Mouse (Mus musculus) natural killer cell, adult 2 months (primary cell): Measurements from ENCODE around the gene Col4a3.

Experiments used
- DNase-seq, 2 experiments: peaks; one replicate each; pipeline ENCODE4 v3.0.0; 2022; ENCODE audit warnings: low spot score in 2 of 2

Col4a3 gene

GRCm38 (mm10) chr1:82605856-82606255 is 19.1 kb downstream of the Col4a3 start:
- DNase-seq, result no peak

- DNase-seq, result no peak
Measured at GRCm38 (mm10) chr1:82608646-82609262, 22.0 kb downstream of the Col4a3 start.

GRCm38 (mm10) chr1:82612061-82612660 is 25.4 kb downstream of the Col4a3 start:
- no peak for DNase-seq

GRCm38 (mm10) chr1:82618001-82618400 is 31.3 kb downstream of the Col4a3 start:
- no peak for DNase-seq

GRCm38 (mm10) chr1:82618592-82618991 is 31.9 kb downstream of the Col4a3 start:
- no peak for DNase-seq

- DNase-seq, result no peak
Measured at GRCm38 (mm10) chr1:82619981-82620380, 33.3 kb downstream of the Col4a3 start.

GRCm38 (mm10) chr1:82624934-82625333 is 38.2 kb downstream of the Col4a3 start:
- no peak for DNase-seq

- no peak for DNase-seq
Measured at GRCm38 (mm10) chr1:82625474-82625873, 38.8 kb downstream of the Col4a3 start.

- no peak for DNase-seq
Measured at GRCm38 (mm10) chr1:82627652-82628051, 40.9 kb downstream of the Col4a3 start.

- no peak for DNase-seq
Measured at GRCm38 (mm10) chr1:82629495-82629894, 42.8 kb downstream of the Col4a3 start.

GRCm38 (mm10) chr1:82631169-82631792 is 44.6 kb downstream of the Col4a3 start:
- DNase-seq, result no peak

GRCm38 (mm10) chr1:82634545-82635253 is 48.0 kb downstream of the Col4a3 start:
- DNase-seq, result no peak

GRCm38 (mm10) chr1:82635254-82635620 is 48.5 kb downstream of the Col4a3 start:
- DNase-seq, result no peak

GRCm38 (mm10) chr1:82636321-82636720 is 49.6 kb downstream of the Col4a3 start:
- no peak for DNase-seq

- no peak for DNase-seq
Measured at GRCm38 (mm10) chr1:82637414-82637813, 50.7 kb downstream of the Col4a3 start.

GRCm38 (mm10) chr1:82638428-82638827 is 51.7 kb downstream of the Col4a3 start:
- no peak for DNase-seq

GRCm38 (mm10) chr1:82641316-82641987 is 54.7 kb downstream of the Col4a3 start:
- peak; percentile 3 to 21 for DNase-seq

GRCm38 (mm10) chr1:82647989-82648388 is 61.3 kb downstream of the Col4a3 start:
- DNase-seq, result no peak

- no peak for DNase-seq
Measured at GRCm38 (mm10) chr1:82650868-82651267, 64.1 kb downstream of the Col4a3 start.

- no peak for DNase-seq
Measured at GRCm38 (mm10) chr1:82654046-82654445, 67.3 kb downstream of the Col4a3 start.

- no peak for DNase-seq
Measured at GRCm38 (mm10) chr1:82656452-82656851, 69.7 kb downstream of the Col4a3 start.

GRCm38 (mm10) chr1:82662269-82662668 is 75.5 kb downstream of the Col4a3 start:
- peak in 1 of 2 experiments; percentile 13 for DNase-seq
